Comparison of ENCODE assay signal across 8 mouse cellular contexts in the genomic region with DNA sequence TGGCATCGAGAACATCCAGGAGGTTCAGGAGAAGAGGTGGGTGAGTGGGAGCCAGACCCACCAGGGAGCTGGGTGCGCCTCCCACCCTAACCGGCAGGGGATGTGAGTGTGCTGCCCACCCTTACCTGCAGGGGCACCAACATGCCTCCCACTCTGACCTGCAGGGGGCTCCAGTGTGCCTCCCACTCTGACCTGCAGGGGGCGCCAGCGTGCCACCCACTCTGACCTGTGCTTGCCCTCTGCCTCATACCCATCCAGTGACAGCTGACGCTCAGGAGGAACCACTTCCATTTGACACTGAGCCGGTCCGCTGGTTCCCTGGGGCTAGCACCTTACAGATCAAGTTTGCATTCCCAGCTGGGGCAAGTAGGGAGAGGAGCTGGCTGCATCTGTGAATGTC.
DNase-seq lines count a peak whose midpoint lies in the region; ATAC-seq and TF ChIP-seq lines count a peak whose summit lies in the region.
"Had no signal": no experiment of that assay in that cellular context is flagged by ENCODE, and none has a peak within 500 bp of the region (broad histone marks: within the 10 kb centered on the region; RNA-seq: fewer than 3 reads in every experiment).

No protein-coding gene starts in this region.

- no peak for TF ChIP-seq POLR2A in cortical plate, adult 2 months (IDR thresholded peaks at IDR 0.05; ENCODE audit: extremely low read depth, insufficient read depth, low read length)

- peak; percentile 68 for TF ChIP-seq CTCF in cortical plate, adult 2 months (IDR thresholded peaks at IDR 0.05; ENCODE audit: extremely low read depth, insufficient read depth, low read length)
- peak; percentile 99 for TF ChIP-seq CTCF in lung, postnatal 0 days (IDR thresholded peaks at IDR 0.05)

- H3K9me3 ChIP-seq in lung, postnatal 0 days (ENCODE audit: low read length): no peaks in the 10 kb centered on the region
- H3K9me3 ChIP-seq: hindbrain, embryonic 15.5 days had no signal

- WGBS in lung, postnatal 0 days: 52% methylated on average over 8 of the region's 8 CpGs

- intact Hi-C loops in heart, postnatal 10 days (cut with DNase I): no loop called here

- H3K27me3 ChIP-seq in lung, postnatal 0 days (replicated peaks; ENCODE audit: insufficient read depth, low read length): peaks cover 17% of the 10 kb centered on the region
- H3K27me3 ChIP-seq: hindbrain, embryonic 15.5 days had no signal

- no peak overlapping the region for H3K9ac ChIP-seq in lung, postnatal 0 days (replicated peaks; ENCODE audit: low read depth)
- H3K9ac ChIP-seq: hindbrain, embryonic 15.5 days had no signal

- DNase-seq in ovary, postnatal 14 days (ENCODE audit: low spot score): peak; percentile 40
- no peak for DNase-seq in ovary, postnatal 10 days (ENCODE audit: low spot score)
- peak; percentile 63 for DNase-seq in adrenal gland, adult 2 months
- peak; percentile 76 to 87 for DNase-seq in heart, postnatal 10 days
- peak; percentile 39 for DNase-seq in lung, postnatal 0 days (ENCODE audit: low spot score)
- DNase-seq in spleen, postnatal 36 days (ENCODE audit: low spot score in 2 of 2): peak; percentile 70 to 76

- H3K4me1 ChIP-seq in cortical plate, adult 2 months (ENCODE audit: control insufficient read depth, insufficient read depth, low read length): peaks cover 3% of the 10 kb centered on the region; the same call in 1 of the 2 replicates
- H3K4me1 ChIP-seq in lung, postnatal 0 days (ENCODE audit: insufficient read depth, low read depth, low read length): no peaks in the 10 kb centered on the region

- peaks cover 3% of the 10 kb centered on the region; the same call in 1 of the 2 replicates for H3K36me3 ChIP-seq in lung, postnatal 0 days (ENCODE audit: insufficient read depth, low read length)
- H3K36me3 ChIP-seq: hindbrain, embryonic 15.5 days had no signal

- no peak overlapping the region for H3K4me3 ChIP-seq in cortical plate, adult 2 months (ENCODE audit: insufficient read depth, low read length)
- H3K4me3 ChIP-seq in lung, postnatal 0 days (ENCODE audit: low read depth, low read length): no peak overlapping the region
- H3K4me3 ChIP-seq: hindbrain, embryonic 15.5 days had no signal

- H3K4me2 ChIP-seq in lung, postnatal 0 days (replicated peaks; ENCODE audit: low read depth, low read length): no peak overlapping the region
- H3K4me2 ChIP-seq: hindbrain, embryonic 15.5 days had no signal

- no peak for TF ChIP-seq EP300 in lung, postnatal 0 days (IDR thresholded peaks at IDR 0.05)

- ATAC-seq in lung, postnatal 0 days: no peak

- H3K27ac ChIP-seq in cortical plate, adult 2 months (ENCODE audit: insufficient read depth, low read length): no peak overlapping the region
- H3K27ac ChIP-seq in lung, postnatal 0 days (ENCODE audit: low read length): no peak overlapping the region
- H3K27ac ChIP-seq: hindbrain, embryonic 15.5 days had no signal
